Mouse (Mus musculus): Measurements from ENCODE around the gene Ntrk3. TPM values are rescaled to one million over a fixed set of nuclear protein-coding genes. Genes with fewer than 3 reads are reported as not detected.

The Ntrk3 gene
- total and polyA plus RNA-seq, 2 experiments: 0.09 to 0.38 TPM

GRCm38 (mm10) chr7:78388101-78388500, 349.7 kb downstream of the Ntrk3 start:
- TF ChIP-seq CTCF (IDR thresholded peaks at IDR 0.05; ENCODE audit: low read depth, low read length): no peak
- no peak for TF ChIP-seq POLR2A (IDR thresholded peaks at IDR 0.05; ENCODE audit: extremely low read depth, insufficient read depth, low read length)
- WGBS: 87% methylated on average over 5 of the region's 5 CpGs
- H3K9ac ChIP-seq (ENCODE audit: low read depth, low read length): no peak overlapping the region
- H3K27me3 ChIP-seq (ENCODE audit: control insufficient read depth, insufficient read depth, low read length): 0 out of 2 replicates have a peak, but pooled peaks cover 3% of the 10 kb centered on the region
- no peaks in the 10 kb centered on the region for H3K4me1 ChIP-seq (ENCODE audit: control insufficient read depth, insufficient read depth, low read length)
- no peak for DNase-seq (ENCODE audit: extremely low read depth, low read depth, low spot score)
- no peak overlapping the region for H3K4me3 ChIP-seq (ENCODE audit: insufficient read depth, low read depth, low read length)
- H3K27ac ChIP-seq (replicated peaks; ENCODE audit: insufficient read depth, low read depth, low read length): no peak overlapping the region
- H3K36me3 ChIP-seq (ENCODE audit: control insufficient read depth, insufficient read depth, low read length): no peaks in the 10 kb centered on the region
- no peaks in the 10 kb centered on the region for H3K79me2 ChIP-seq (ENCODE audit: control insufficient read depth, insufficient read depth, low read length)

DNA sequence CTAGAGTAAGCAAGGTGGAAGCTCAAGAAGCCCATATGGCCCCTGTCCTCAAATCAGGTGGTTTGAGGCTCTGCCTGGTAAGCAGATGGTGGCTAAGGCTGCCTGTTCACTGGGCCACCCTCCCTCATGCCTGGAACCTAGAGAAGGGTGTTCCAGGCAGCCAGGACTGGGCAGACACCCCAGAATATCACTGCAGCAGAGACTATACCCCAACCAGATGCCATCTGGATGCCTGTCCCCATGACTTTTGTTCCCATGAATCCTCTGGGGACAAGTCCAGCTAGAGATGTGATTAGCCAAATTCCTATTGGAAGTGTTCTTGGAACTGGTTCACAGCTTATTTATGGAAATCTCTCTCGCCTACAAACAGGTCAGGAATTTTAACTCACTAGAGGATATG, 351.8 kb downstream of the Ntrk3 start:
- Histone ChIP-seq H3K79me2 (ENCODE audit: control insufficient read depth, insufficient read depth, low read length) (no peaks in the 10 kb centered on the region), H3K9ac (ENCODE audit: low read depth, low read length) (no peak overlapping the region), H3K4me3 (ENCODE audit: insufficient read depth, low read depth, low read length) (no peak overlapping the region), H3K27me3 (ENCODE audit: control insufficient read depth, insufficient read depth, low read length) (0 out of 2 replicates have a peak, but pooled peaks cover 3% of the 10 kb centered on the region), H3K36me3 (ENCODE audit: control insufficient read depth, insufficient read depth, low read length) (no peaks in the 10 kb centered on the region), H3K4me1 (ENCODE audit: control insufficient read depth, insufficient read depth, low read length) (no peaks in the 10 kb centered on the region), H3K27ac (replicated peaks; ENCODE audit: insufficient read depth, low read depth, low read length) (no peak overlapping the region)
- TF ChIP-seq POLR2A (IDR thresholded peaks at IDR 0.05; ENCODE audit: extremely low read depth, insufficient read depth, low read length) (no peak), CTCF (IDR thresholded peaks at IDR 0.05; ENCODE audit: low read depth, low read length) (no peak)
- DNase-seq (ENCODE audit: extremely low read depth, low read depth, low spot score): no peak
- 50% methylated on average over 1 of the region's 1 CpGs for WGBS

DNA sequence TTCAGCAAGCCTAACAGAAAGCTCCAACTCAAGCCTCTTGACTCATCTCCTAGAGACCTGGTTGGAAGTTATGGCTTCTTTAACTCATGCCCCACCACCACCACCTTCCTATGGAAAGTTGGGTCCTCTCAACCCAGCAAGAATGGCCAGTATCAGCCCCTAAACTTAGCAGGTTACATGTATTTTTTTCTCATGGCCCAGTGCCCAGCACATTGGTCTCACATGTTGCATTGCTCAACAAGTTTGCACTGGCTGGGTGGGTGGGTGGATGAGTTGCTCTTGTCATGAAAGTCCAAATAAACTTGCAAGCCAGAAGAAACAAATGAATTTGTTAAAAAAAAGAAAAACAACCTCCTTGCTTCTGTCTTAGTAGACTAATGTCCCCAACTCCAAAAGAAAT, 353.7 kb downstream of the Ntrk3 start:
- no peaks in the 10 kb centered on the region for H3K36me3 ChIP-seq (ENCODE audit: control insufficient read depth, insufficient read depth, low read length)
- no peaks in the 10 kb centered on the region for H3K4me1 ChIP-seq (ENCODE audit: control insufficient read depth, insufficient read depth, low read length)
- no peak overlapping the region for H3K4me3 ChIP-seq (ENCODE audit: insufficient read depth, low read depth, low read length)
- H3K27ac ChIP-seq (replicated peaks; ENCODE audit: insufficient read depth, low read depth, low read length): no peak overlapping the region
- H3K79me2 ChIP-seq (ENCODE audit: control insufficient read depth, insufficient read depth, low read length): no peaks in the 10 kb centered on the region
- H3K9ac ChIP-seq (ENCODE audit: low read depth, low read length): no peak overlapping the region
- no peak for DNase-seq (ENCODE audit: extremely low read depth, low read depth, low spot score)
- 0 out of 2 replicates have a peak, but pooled peaks cover 3% of the 10 kb centered on the region for H3K27me3 ChIP-seq (ENCODE audit: control insufficient read depth, insufficient read depth, low read length)
- TF ChIP-seq POLR2A (IDR thresholded peaks at IDR 0.05; ENCODE audit: extremely low read depth, insufficient read depth, low read length): no peak
- no peak for TF ChIP-seq CTCF (IDR thresholded peaks at IDR 0.05; ENCODE audit: low read depth, low read length)

DNA sequence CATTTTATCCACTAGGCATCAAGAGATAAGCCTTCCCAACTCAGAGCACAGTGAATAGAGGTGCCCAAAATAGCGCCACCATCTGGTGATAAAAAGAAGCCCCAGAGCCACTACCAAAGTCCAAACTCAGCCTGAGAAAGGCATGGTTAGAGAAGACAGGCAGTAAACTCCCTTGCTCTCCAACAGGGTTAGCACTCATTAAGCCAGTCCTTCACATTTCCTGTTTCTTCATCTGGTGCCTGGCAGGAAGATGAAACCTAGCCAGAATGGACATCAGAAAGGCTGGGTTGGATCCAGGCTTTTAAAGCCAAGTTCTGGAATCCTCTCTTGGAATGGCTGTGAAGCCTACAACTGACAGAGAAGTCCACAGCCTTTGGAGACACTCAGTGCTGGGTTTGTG, 355.7 kb downstream of the Ntrk3 start:
- 7% methylated on average over 1 of the region's 1 CpGs for WGBS
- DNase-seq (ENCODE audit: extremely low read depth, low read depth, low spot score): peak; percentile 13
- no peak overlapping the region for H3K9ac ChIP-seq (ENCODE audit: low read depth, low read length)

DNA sequence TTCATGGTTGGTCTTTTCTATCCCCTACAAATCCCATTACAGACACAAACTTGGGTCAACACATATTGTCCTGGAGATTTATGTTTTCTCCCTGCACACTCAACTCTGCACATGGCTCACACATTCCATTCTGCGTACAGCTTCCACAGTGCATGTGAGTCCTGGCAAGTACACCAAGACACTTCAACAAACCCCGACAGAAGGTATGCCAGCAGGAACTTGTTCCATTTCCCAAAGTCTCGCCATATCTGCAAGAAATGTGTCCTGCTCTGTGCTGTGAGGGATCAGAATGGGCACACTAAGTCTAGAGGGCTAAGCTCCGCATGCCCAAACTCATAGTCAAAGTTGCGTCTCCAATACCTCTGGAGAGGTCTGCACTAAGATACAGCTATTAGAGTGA, 358.0 kb downstream of the Ntrk3 start:
- Histone ChIP-seq H3K27ac (replicated peaks; ENCODE audit: insufficient read depth, low read depth, low read length) (no peak overlapping the region), H3K79me2 (ENCODE audit: control insufficient read depth, insufficient read depth, low read length) (no peaks in the 10 kb centered on the region), H3K4me3 (ENCODE audit: insufficient read depth, low read depth, low read length) (no peak overlapping the region), H3K27me3 (ENCODE audit: control insufficient read depth, insufficient read depth, low read length) (no peaks in the 10 kb centered on the region), H3K4me1 (ENCODE audit: control insufficient read depth, insufficient read depth, low read length) (no peaks in the 10 kb centered on the region), H3K9ac (ENCODE audit: low read depth, low read length) (no peak overlapping the region), H3K36me3 (ENCODE audit: control insufficient read depth, insufficient read depth, low read length) (no peaks in the 10 kb centered on the region)
- DNase-seq (ENCODE audit: extremely low read depth, low read depth, low spot score): no peak
- TF ChIP-seq POLR2A (IDR thresholded peaks at IDR 0.05; ENCODE audit: extremely low read depth, insufficient read depth, low read length) (no peak), CTCF (IDR thresholded peaks at IDR 0.05; ENCODE audit: low read depth, low read length) (no peak)
- 79% methylated on average over 5 of the region's 5 CpGs for WGBS

More for the DNA sequence above, 355.7 kb downstream of the Ntrk3 start:
- Histone ChIP-seq H3K36me3 (ENCODE audit: control insufficient read depth, insufficient read depth, low read length) (no peaks in the 10 kb centered on the region), H3K27me3 (ENCODE audit: control insufficient read depth, insufficient read depth, low read length) (0 out of 2 replicates have a peak, but pooled peaks cover 3% of the 10 kb centered on the region), H3K79me2 (ENCODE audit: control insufficient read depth, insufficient read depth, low read length) (no peaks in the 10 kb centered on the region), H3K4me3 (ENCODE audit: insufficient read depth, low read depth, low read length) (no peak overlapping the region), H3K4me1 (ENCODE audit: control insufficient read depth, insufficient read depth, low read length) (no peaks in the 10 kb centered on the region), H3K27ac (replicated peaks; ENCODE audit: insufficient read depth, low read depth, low read length) (no peak overlapping the region)
- TF ChIP-seq CTCF (IDR thresholded peaks at IDR 0.05; ENCODE audit: low read depth, low read length) (no peak), POLR2A (IDR thresholded peaks at IDR 0.05; ENCODE audit: extremely low read depth, insufficient read depth, low read length) (no peak)

GRCm38 (mm10) chr7:78378306-78378705, 359.5 kb downstream of the Ntrk3 start:
- no peaks in the 10 kb centered on the region for H3K79me2 ChIP-seq (ENCODE audit: control insufficient read depth, insufficient read depth, low read length)
- H3K4me3 ChIP-seq (ENCODE audit: insufficient read depth, low read depth, low read length): no peak overlapping the region
- no peaks in the 10 kb centered on the region for H3K4me1 ChIP-seq (ENCODE audit: control insufficient read depth, insufficient read depth, low read length)
- TF ChIP-seq POLR2A (IDR thresholded peaks at IDR 0.05; ENCODE audit: extremely low read depth, insufficient read depth, low read length) (no peak), CTCF (IDR thresholded peaks at IDR 0.05; ENCODE audit: low read depth, low read length) (no peak)
- DNase-seq (ENCODE audit: extremely low read depth, low read depth, low spot score): no peak
- no peak overlapping the region for H3K9ac ChIP-seq (ENCODE audit: low read depth, low read length)
- no peak overlapping the region for H3K27ac ChIP-seq (replicated peaks; ENCODE audit: insufficient read depth, low read depth, low read length)
- 81% methylated on average over 2 of the region's 2 CpGs for WGBS
- no peaks in the 10 kb centered on the region for H3K27me3 ChIP-seq (ENCODE audit: control insufficient read depth, insufficient read depth, low read length)
- H3K36me3 ChIP-seq (ENCODE audit: control insufficient read depth, insufficient read depth, low read length): no peaks in the 10 kb centered on the region

All from liver, adult 2 months (tissue).